Comparison of ENCODE assay signal across 8 mouse cellular contexts in genomic region chr6:137723898-137724297, GRCm38 (mm10). TPM values are rescaled to one million over a fixed set of nuclear protein-coding genes. Genes with fewer than 3 reads are reported as not detected.
DNase-seq lines count a peak whose midpoint lies in the region; ATAC-seq and TF ChIP-seq lines count a peak whose summit lies in the region.
"Had no signal": no experiment of that assay in that cellular context is flagged by ENCODE, and none has a peak within 500 bp of the region (broad histone marks: within the 10 kb centered on the region; RNA-seq: fewer than 3 reads in every experiment).

No protein-coding gene starts in this region.

- intact Hi-C loops in left cerebral cortex, postnatal 14 days (cut with DNase I) = loop anchor here (2.0 to 5.0 kb wide), 3 partner anchors 75 to 517 kb away; no protein-coding TSS in a partner anchor
- intact Hi-C loops in left cerebral cortex, postnatal 36 days (cut with DNase I) = loop anchor here (1.0 to 5.0 kb wide), 3 partner anchors 77 to 517 kb away; no protein-coding TSS in a partner anchor
- intact Hi-C loops in gastrocnemius, postnatal 14 days (cut with DNase I; ENCODE audit: low total_unique reads) = loop anchor here (2.0 to 10.0 kb wide), 3 partner anchors 269 to 519 kb away; no protein-coding TSS in a partner anchor

- no peak for TF ChIP-seq POLR2A in ES-Bruce4 (IDR thresholded peaks at IDR 0.05; ENCODE audit: insufficient read depth, low read length)

- no peaks in the 10 kb centered on the region for H3K9me3 ChIP-seq in ES-Bruce4 (replicated peaks; ENCODE audit: control insufficient read depth, insufficient read depth, low read length, poor library complexity, severe bottlenecking)
- no peaks in the 10 kb centered on the region for H3K9me3 ChIP-seq in forebrain, embryonic 16.5 days (ENCODE audit: control insufficient read depth, low read length)
- no peaks in the 10 kb centered on the region for H3K9me3 ChIP-seq in lung, postnatal 0 days (ENCODE audit: low read length)
- H3K9me3 ChIP-seq: heart, embryonic 13.5 days had no signal

- H3K36me3 ChIP-seq in ES-Bruce4 (ENCODE audit: control insufficient read depth, insufficient read depth, low read length, poor library complexity, severe bottlenecking) = no peaks in the 10 kb centered on the region
- no peaks in the 10 kb centered on the region for H3K36me3 ChIP-seq in forebrain, embryonic 16.5 days (ENCODE audit: control insufficient read depth, insufficient read depth)
- no peaks in the 10 kb centered on the region for H3K36me3 ChIP-seq in lung, postnatal 0 days (ENCODE audit: insufficient read depth, low read length)
- H3K36me3 ChIP-seq: heart, embryonic 13.5 days had no signal

- no peak overlapping the region for H3K27ac ChIP-seq in ES-Bruce4 (ENCODE audit: insufficient read depth, low read length)
- no peak overlapping the region for H3K27ac ChIP-seq in forebrain, embryonic 16.5 days (ENCODE audit: low read length)
- no peak overlapping the region for H3K27ac ChIP-seq in lung, postnatal 0 days (ENCODE audit: low read length)
- H3K27ac ChIP-seq: heart, embryonic 13.5 days had no signal

- 6% methylated on average over 4 of the region's 4 CpGs for WGBS in forebrain, embryonic 16.5 days
- WGBS in lung, postnatal 0 days = 4% methylated on average over 4 of the region's 4 CpGs

- no peak overlapping the region for H3K4me3 ChIP-seq in ES-Bruce4 (ENCODE audit: low read depth, low read length)
- H3K4me3 ChIP-seq in forebrain, embryonic 16.5 days (replicated peaks; ENCODE audit: low read length) = no peak overlapping the region
- H3K4me3 ChIP-seq in lung, postnatal 0 days (ENCODE audit: low read depth, low read length) = no peak overlapping the region
- H3K4me3 ChIP-seq: heart, embryonic 13.5 days had no signal

- no peak overlapping the region for H3K4me2 ChIP-seq in forebrain, embryonic 16.5 days (ENCODE audit: low read length)
- H3K4me2 ChIP-seq in lung, postnatal 0 days (replicated peaks; ENCODE audit: low read depth, low read length) = no peak overlapping the region
- H3K4me2 ChIP-seq: heart, embryonic 13.5 days had no signal

- H3K27me3 ChIP-seq in ES-Bruce4 (ENCODE audit: control insufficient read depth, insufficient read depth, low read length, poor library complexity, severe bottlenecking) = no peaks in the 10 kb centered on the region
- H3K27me3 ChIP-seq in forebrain, embryonic 16.5 days (replicated peaks; ENCODE audit: control insufficient read depth, insufficient read depth, low read length) = no peaks in the 10 kb centered on the region
- H3K27me3 ChIP-seq in lung, postnatal 0 days (replicated peaks; ENCODE audit: insufficient read depth, low read length) = no peaks in the 10 kb centered on the region

- TF ChIP-seq EP300 in ES-Bruce4 (IDR thresholded peaks at IDR 0.05; ENCODE audit: insufficient read depth, low read depth, low read length) = no peak
- no peak for TF ChIP-seq EP300 in lung, postnatal 0 days (IDR thresholded peaks at IDR 0.05)

- peak; percentile 69 for ATAC-seq in activated CD4-positive, CD25-positive, alpha-beta regulatory T cell, adult 4 months
- peak; percentile 59 for ATAC-seq in forebrain, embryonic 16.5 days
- no peak for ATAC-seq in lung, postnatal 0 days

- DNase-seq in left cerebral cortex, postnatal 14 days (ENCODE audit: low spot score in 2 of 2) = peak; percentile 37 to 66
- DNase-seq in left cerebral cortex, postnatal 36 days (ENCODE audit: low spot score in 2 of 2) = no peak
- DNase-seq in lung, postnatal 0 days (ENCODE audit: low spot score) = peak; percentile 88
- no peak for DNase-seq in gastrocnemius, postnatal 14 days

- no peaks in the 10 kb centered on the region for H3K4me1 ChIP-seq in ES-Bruce4 (ENCODE audit: control insufficient read depth, insufficient read depth, low read length)
- no peaks in the 10 kb centered on the region for H3K4me1 ChIP-seq in forebrain, embryonic 16.5 days (replicated peaks; ENCODE audit: control insufficient read depth, insufficient read depth, low read length)
- H3K4me1 ChIP-seq in lung, postnatal 0 days (ENCODE audit: insufficient read depth, low read depth, low read length) = no peaks in the 10 kb centered on the region
- H3K4me1 ChIP-seq: heart, embryonic 13.5 days had no signal

- peak; percentile 21 for TF ChIP-seq CTCF in ES-Bruce4 (IDR thresholded peaks at IDR 0.05; ENCODE audit: low read depth, low read length)
- peak; percentile 78 for TF ChIP-seq CTCF in lung, postnatal 0 days (IDR thresholded peaks at IDR 0.05)

- no peak overlapping the region for H3K9ac ChIP-seq in ES-Bruce4 (ENCODE audit: low read depth, poor library complexity, severe bottlenecking)
- H3K9ac ChIP-seq in forebrain, embryonic 16.5 days (replicated peaks; ENCODE audit: low read depth, low read length) = no peak overlapping the region
- H3K9ac ChIP-seq in lung, postnatal 0 days (replicated peaks; ENCODE audit: low read depth) = no peak overlapping the region
- H3K9ac ChIP-seq: heart, embryonic 13.5 days had no signal

RNA-seq across cellular contexts. Expression of gene Strap, which starts 11.0 kb away (rescaled TPM):
- 100 to 1,000 TPM; 123 to 129 TPM for total RNA-seq in left cerebral cortex, postnatal 14 days (2021)
- total RNA-seq in left cerebral cortex, postnatal 36 days (2021) = 100 to 1,000 TPM; 103 to 113 TPM
- 115 and 117 TPM in 2 replicates for polyA plus RNA-seq in ES-Bruce4 (2011; ENCODE audit: insufficient read depth, insufficient read length, low read depth, missing spikeins)
- polyA plus RNA-seq in activated CD4-positive, CD25-positive, alpha-beta regulatory T cell, adult 4 months (2017; shearing (Covaris generic)) = 10 to 100 TPM; 33.4 to 40.0 TPM
- 188 and 201 TPM in 2 replicates for polyA plus RNA-seq in forebrain, embryonic 16.5 days (2015; fragmentation: Nextera tagmentation; extraction: Ambion mirVana)
- 68.5 and 74.9 TPM in 2 replicates for polyA plus RNA-seq in lung, postnatal 0 days (2015; fragmentation: Nextera tagmentation; extraction: Ambion mirVana)
- total RNA-seq in gastrocnemius, postnatal 14 days (2021) = 10 to 100 TPM; 72.1 to 73.9 TPM

RNA-seq across cellular contexts. Expression of gene Dera, which starts 30.4 kb away (rescaled TPM):
- total RNA-seq in left cerebral cortex, postnatal 14 days (2021) = 1 to 10 TPM; 6.1 to 7.9 TPM
- 1 to 10 TPM; 3.6 to 4.4 TPM for total RNA-seq in left cerebral cortex, postnatal 36 days (2021)
- 41.4 and 41.5 TPM in 2 replicates for polyA plus RNA-seq in ES-Bruce4 (2011; ENCODE audit: insufficient read depth, insufficient read length, low read depth, missing spikeins)
- polyA plus RNA-seq in activated CD4-positive, CD25-positive, alpha-beta regulatory T cell, adult 4 months (2017; shearing (Covaris generic)) = 100 to 1,000 TPM in 1 of 2 experiments, 10 to 100 TPM in 1; 94.1 to 113 TPM
- polyA plus RNA-seq in forebrain, embryonic 16.5 days (2015; fragmentation: Nextera tagmentation; extraction: Ambion mirVana) = 8.9 and 11.3 TPM in 2 replicates
- polyA plus RNA-seq in lung, postnatal 0 days (2015; fragmentation: Nextera tagmentation; extraction: Ambion mirVana) = 29.4 and 30.7 TPM in 2 replicates
- total RNA-seq in gastrocnemius, postnatal 14 days (2021) = 10 to 100 TPM; 10.7 to 12.3 TPM

Comparison
In these comparisons a context has a peak if more than half of its experiments do, and no peak if none do; other contexts are left out.
1. DNase-seq: peak in left cerebral cortex, postnatal 14 days (2 of 2) and lung, postnatal 0 days (single experiment); none in left cerebral cortex, postnatal 36 days (0 of 2) and gastrocnemius, postnatal 14 days (single experiment).